Mouse (Mus musculus) kidney, adult 18-20 months (tissue): ENCODE measurements at regions not wholly inside any gene's neighbourhood (a gene's known extent, or its start where the extent isn't known, plus 50 kb on each side); places are given as distances from the start of the nearest gene placed in this dataset.

Source experiments
- DNase-seq: peaks from one replicate; pipeline ENCODE4 v3.0.0; 2021

GRCm38 (mm10) chr9:50257162-50257561, 87.6 kb downstream of the Rpl10-ps3 start:
- DNase-seq = no peak

DNA sequence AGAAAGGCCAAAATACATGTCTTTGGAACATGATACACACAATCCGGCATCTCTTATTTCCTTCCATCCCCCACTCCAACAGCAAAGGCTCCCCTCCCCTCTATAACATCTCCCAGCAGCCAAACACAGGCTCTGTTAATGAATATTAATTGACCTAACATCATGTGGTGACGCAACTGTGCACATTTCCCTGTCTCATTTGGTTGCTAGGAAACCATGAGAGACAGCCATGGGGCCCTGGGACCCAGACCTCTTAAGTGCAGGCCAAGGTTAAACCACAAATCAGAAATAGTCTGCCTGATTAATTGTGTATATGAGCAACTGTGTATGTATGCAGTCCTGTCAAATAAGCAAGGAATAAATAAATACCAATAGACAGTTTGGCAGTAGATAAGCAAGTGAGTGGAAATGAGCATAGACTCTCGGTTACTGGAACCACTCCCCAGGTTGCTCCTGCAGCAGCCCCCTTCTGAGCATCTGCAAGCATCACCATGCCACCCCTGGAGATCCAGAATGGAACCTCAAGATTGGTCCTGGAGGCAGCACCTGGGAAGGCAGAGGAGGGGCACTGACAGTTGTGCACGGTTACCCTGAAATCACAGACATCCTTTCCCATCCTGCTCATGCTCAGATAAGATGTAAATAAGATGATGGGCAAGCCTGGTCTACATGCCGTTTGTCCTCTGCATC, 99.6 kb downstream of the Rpl10-ps3 start:
- DNase-seq = no peak

DNA sequence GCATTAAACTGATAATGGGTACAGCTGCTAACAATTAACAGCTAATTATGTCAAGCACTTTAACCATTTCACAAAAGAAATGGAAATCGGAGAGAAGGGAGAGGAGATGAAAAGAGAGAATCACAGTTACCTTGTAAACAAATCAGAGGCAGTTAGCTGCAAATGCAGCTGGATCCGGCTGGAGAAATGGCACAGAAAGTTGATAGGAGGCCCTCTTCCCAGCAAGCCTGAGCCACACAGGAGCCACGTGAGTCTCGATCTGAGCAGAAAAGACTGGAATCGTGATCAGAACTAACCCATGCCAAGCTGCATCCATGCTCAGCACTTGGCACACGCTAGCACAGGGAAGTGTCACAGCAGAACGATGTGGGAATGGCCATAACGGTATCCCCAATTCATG, 103.8 kb downstream of the Rpl10-ps3 start:
- no peak for DNase-seq

- DNase-seq = no peak
Observed at GRCm38 (mm10) chr9:50235908-50236307, 108.9 kb downstream of the Rpl10-ps3 start.

DNA sequence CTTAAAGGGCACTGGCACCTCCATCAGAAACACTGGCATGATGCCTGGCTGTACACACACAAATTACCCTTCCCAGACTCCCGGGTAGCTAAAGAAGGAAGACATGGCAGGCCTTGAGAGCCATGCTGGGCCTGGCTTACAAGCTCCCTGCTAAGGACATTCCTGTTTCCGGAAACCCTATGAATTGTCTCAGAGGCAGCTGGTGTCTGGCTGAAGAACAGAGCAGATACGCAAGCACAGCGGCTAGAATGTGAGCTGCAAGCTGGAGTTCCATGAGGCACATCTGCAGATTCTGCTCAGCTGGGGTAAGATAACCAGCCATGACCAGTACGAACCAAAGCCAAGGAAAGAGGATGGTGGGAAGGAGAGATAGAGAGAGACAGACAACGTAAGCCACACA, 110.1 kb downstream of the Rpl10-ps3 start:
- DNase-seq = no peak

GRCm38 (mm10) chr9:50232958-50233510, 111.7 kb downstream of the Rpl10-ps3 start:
- no peak for DNase-seq

- no peak for DNase-seq
Observed at GRCm38 (mm10) chr9:50210481-50210880, 134.3 kb downstream of the Rpl10-ps3 start.

GRCm38 (mm10) chr9:50199422-50200218, 145.1 kb downstream of the Rpl10-ps3 start:
- DNase-seq = no peak

DNA sequence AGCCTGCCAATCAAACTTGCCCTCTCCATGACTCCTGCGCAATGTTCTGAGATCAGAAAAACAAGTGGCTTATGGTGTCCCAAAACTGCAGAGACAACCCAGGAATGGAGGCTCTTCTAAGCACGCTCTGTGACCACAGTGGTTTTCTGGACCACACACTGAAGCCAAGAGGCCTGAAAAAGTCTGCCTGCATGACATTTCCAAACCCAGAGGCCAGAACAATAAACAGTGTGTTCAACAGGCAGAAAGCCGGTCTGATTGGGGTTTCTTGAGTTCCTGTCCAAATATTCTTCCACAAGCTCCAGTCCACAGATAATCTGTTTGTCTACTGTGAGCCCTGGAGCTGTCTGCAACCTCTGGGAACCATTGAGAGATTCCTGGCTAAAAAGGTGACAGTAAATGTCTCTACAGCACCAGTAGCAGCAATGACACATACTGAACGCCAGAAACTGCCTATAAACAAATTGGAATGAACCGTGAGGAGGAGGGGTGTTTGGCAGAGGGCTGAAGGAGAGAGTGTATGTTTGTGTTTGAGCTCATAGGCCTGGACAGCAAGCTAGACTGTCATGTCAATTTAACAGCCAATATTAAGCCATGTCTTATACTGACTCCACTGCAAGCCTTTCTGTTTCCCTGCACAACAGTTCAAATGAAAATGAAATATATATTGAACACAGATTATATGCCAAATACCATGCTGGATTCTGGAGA, 152.2 kb downstream of the Rpl10-ps3 start:
- DNase-seq = no peak

DNA sequence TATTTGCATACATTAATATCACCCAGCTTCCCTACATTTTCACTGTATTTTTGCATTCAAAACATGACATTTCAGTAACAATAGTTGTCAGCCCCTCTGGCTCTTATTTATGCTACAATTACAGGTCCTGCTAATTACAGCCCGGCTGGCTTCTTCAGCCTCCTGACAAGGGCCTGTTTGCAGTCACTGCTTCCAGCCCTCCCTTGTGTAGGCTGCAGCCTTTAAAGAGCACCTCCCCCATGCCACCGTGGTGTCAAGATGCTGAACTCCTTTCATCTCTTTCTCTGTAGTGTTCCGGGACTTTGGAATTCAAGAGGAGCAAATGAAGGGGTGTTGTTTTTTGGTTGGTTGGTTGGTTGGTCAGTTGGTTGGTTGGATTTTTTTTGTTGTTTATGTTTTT, 153.6 kb downstream of the Rpl10-ps3 start:
- no peak for DNase-seq

DNA sequence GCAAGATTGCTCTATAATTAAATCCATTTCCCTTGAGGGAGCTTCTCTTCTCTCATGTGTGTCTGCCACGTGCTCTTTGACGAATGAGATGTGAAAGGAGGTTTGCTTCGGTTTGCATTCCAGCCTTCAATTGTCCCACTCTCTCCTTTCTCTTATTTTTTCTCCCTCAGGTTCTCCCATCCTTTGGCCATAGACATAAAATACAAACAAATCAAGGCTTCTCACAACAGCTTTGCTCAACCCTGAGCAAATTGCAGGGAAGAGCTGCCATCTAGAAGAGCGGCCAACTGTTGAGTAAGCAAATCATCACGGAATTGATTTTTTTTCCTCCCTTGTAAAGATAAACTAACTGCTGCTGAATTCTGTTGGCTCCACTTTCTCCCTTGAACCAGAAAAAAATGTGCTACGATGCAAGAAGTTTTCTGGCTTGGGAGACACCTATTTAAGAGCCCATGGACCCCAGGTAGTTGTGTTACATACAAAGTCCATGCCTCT, 156.1 kb downstream of the Rpl10-ps3 start:
- no peak for DNase-seq

DNA sequence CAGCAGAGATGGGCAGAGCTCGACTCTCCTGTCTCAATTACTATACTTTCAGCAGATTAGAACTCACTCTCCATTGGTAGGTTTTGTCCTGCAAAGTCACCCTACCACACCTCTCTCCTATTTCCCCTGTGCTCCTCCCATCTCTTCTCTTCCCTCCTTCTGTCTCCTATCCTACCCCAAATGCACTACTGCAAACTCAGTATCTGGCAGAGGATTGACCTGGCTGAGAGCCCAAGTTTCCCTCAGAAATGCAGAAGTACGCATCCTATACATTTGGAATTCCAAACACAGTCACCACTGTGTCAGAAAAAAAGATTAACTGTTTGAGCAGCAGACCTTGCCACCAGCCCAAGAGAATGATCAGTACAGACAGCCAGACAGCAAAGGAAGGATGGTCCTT, 163.4 kb downstream of the Rpl10-ps3 start:
- no peak for DNase-seq

DNA sequence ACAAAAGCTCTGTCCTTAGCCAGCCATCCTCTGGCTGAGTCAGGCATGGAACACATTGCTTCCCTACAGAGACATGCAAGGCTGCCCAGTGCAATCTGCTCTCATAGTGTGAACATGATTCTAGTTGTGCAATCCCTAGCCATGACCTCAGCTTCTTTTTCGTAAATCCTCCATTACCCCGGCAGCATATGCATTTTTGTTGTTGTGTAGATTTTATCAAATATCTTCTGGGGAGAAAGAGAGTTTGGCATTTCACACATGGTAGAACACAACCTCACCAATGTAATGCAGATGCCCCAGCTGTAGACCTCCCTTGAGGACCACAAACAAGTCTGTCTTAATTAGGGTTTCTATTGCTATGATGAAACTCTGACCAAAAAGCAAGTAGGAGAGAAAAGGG, 168.6 kb downstream of the Rpl10-ps3 start:
- DNase-seq = no peak

GRCm38 (mm10) chr9:50171826-50172464, 172.8 kb downstream of the Rpl10-ps3 start:
- DNase-seq = peak; percentile 57

DNA sequence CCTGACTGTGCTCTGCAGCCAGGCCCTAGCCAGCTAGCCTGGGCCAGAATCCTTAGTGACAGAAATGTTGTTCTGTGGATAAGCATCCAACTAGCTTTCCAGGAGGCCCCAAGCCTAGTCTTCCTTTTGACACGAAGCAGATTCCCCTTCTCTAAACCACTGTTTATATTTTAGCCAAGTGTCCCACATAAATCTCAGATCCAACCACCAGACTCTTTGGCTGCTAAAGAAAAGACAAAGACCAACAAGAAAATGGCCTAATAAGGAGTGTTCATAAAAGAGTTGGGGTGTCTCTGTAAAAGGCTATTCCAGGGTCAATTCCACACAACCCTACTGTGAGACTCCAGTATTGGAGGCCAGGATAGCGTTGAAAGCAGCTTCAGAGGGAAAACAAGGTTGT, 173.6 kb downstream of the Rpl10-ps3 start:
- no peak for DNase-seq

- no peak for DNase-seq
Observed at GRCm38 (mm10) chr9:50170637-50171036, 174.1 kb downstream of the Rpl10-ps3 start.

DNA sequence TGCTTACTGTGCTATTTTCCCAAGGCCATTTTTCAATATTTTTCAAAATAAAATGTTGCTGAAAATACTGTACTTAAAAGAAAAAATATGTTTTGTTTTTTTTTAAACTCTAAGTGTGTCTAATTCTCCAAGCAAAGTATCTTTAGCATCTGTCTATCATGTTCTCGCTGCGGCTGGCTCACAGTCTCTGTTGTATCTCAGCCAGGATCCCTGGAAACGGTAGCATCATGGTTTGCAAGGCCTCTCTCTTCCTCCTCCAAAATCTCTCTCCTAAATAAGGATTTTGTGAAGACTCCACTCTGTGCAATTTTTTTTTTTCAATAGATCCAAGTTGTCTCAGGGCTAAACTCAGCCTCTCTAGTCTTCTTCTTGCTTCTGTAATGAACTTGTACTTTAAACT, 190.2 kb downstream of the Rpl10-ps3 start:
- DNase-seq = no peak

GRCm38 (mm10) chr9:50150091-50150490, 194.7 kb downstream of the Rpl10-ps3 start:
- DNase-seq = no peak

GRCm38 (mm10) chr9:50142756-50143155, 202.0 kb downstream of the Rpl10-ps3 start:
- no peak for DNase-seq

DNA sequence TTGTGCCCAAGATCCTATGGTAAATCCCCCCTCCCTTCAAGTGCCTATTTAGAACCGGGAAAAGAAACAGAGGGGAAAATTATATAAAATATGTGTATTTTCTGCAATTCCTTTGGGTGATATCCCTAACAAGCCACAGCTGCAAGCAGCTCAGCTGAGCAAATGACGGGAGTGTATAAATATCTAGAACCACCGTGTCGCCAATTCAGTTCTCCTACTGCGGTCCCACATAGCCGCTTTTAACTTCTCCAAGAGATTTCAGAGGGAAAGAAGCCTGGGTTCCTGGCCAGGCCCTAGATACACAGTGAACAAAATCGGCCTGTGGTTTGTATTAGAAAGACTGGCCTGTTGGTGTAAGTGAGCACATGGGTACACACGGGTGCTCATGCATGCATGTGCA, 202.7 kb downstream of the Rpl10-ps3 start:
- DNase-seq = no peak

- DNase-seq = no peak
Observed at GRCm38 (mm10) chr9:50141176-50141575, 203.6 kb downstream of the Rpl10-ps3 start.

DNA sequence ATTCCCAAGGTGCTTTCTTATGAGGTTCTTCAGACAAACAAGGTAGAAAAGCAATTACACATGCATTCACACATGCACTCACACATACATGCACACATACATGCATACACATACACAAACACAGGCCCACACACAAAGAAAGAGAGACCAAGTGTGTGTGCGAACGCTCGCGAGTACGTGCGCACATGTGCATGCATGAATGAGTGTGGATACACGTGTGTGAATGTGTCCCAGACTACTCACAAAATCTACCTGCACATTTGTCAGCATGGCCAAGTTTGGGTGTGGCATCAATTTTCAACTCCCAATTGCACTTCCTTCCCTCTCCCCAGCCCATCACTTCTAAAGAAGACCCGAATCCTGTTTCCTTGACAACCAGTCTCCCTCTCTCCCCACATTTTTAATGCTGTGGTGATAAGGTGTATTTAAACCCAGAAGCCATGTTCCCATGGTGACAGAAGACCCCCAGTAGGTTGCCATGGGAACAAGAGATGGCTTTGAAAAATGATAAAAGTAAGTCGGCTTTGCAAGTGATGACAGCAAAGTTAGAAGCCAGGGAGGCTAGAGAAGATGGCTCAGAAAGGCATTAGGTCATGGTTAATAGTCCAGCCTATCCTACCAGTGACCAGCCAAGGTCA, 206.3 kb downstream of the Rpl10-ps3 start:
- DNase-seq = no peak
